Mouse (Mus musculus) testis, adult 2 months (tissue): ENCODE data around the gene Disp2. TPM values are rescaled to one million over a fixed set of nuclear protein-coding genes. Genes with fewer than 3 reads are reported as not detected.

Source experiments
- H3K27ac ChIP-seq: fragments of 200-500 bp; 2 replicates; pipeline ENCODE4 v1.5.1; 2012; ENCODE audit warnings: low read depth, low read length; ENCODE audit not compliant: control insufficient read depth, insufficient read depth
- H3K27me3 ChIP-seq: fragments of 200-500 bp; 2 replicates; pipeline ENCODE4 v1.6.1; 2012; ENCODE audit warnings: mild to moderate bottlenecking, low read length, moderate library complexity; ENCODE audit not compliant: control insufficient read depth, insufficient read depth
- H3K36me3 ChIP-seq: fragments of 200-500 bp; 2 replicates; pipeline ENCODE4 v1.6.1; 2012; ENCODE audit warnings: mild to moderate bottlenecking, low read length; ENCODE audit not compliant: control insufficient read depth, insufficient read depth
- H3K4me1 ChIP-seq: fragments of 200-500 bp; 2 replicates; pipeline ENCODE4 v1.6.1; 2012; ENCODE audit warnings: low read length; ENCODE audit not compliant: control insufficient read depth, insufficient read depth
- H3K4me3 ChIP-seq: fragments of 200-500 bp; 2 replicates; pipeline ENCODE4 v1.5.1; 2012; ENCODE audit warnings: low read depth, mild to moderate bottlenecking, low read length, moderate library complexity, mixed read lengths; ENCODE audit not compliant: control insufficient read depth
- CTCF ChIP-seq: fragments of 200-500 bp; IDR thresholded peaks from 2 replicates; pipeline ENCODE4 v1.5.1; 2012; ENCODE audit warnings: low read depth, mild to moderate bottlenecking, inconsistent platforms, low read length, moderate library complexity; ENCODE audit not compliant: control insufficient read depth, insufficient read depth, insufficient replicate concordance
- POLR2A ChIP-seq: fragments of 200-500 bp; IDR thresholded peaks from 2 replicates; pipeline ENCODE4 v1.6.1; 2012; ENCODE audit warnings: low read depth, mild to moderate bottlenecking, inconsistent platforms, low read length, moderate library complexity; ENCODE audit not compliant: control insufficient read depth
- polyA plus RNA-seq: library from polyadenylated mRNA; depleted of rRNA; stranded (reverse); fragments of >200 nt; gene quantifications from 2 replicates; pipeline ENCODE4 v1.2.3, GENCODE M21; 2012; rRNA removed

The Disp2 gene
- polyA plus RNA-seq, 1 experiment, result 0.28 TPM

GRCm38 (mm10) chr2:118851756-118852155, 72.2 kb downstream of the Disp2 start:
- Histone ChIP-seq H3K4me3 (no peak overlapping the region), H3K27ac (no peak overlapping the region), H3K4me1 (no peaks in the 10 kb centered on the region), H3K36me3 (no peaks in the 10 kb centered on the region), H3K27me3 (no peaks in the 10 kb centered on the region)
- no peak for TF ChIP-seq CTCF
- TF ChIP-seq POLR2A, result no peak

Other genes starting within 250 kb of the Disp2 start
- 0.84 and 0.88 TPM in 2 replicates for gene Bmf, start 230.0 kb upstream of the Disp2 start, polyA plus RNA-seq
- 18.4 and 20.0 TPM in 2 replicates for gene Bub1b, start 181.5 kb upstream of the Disp2 start, polyA plus RNA-seq
- 6.2 and 7.6 TPM in 2 replicates for gene Pak6, start 116.4 kb upstream of the Disp2 start, polyA plus RNA-seq
- gene Ankrd63, start 75.8 kb upstream of the Disp2 start, polyA plus RNA-seq, result 1.8 and 1.9 TPM in 2 replicates
- 17.6 and 17.9 TPM in 2 replicates for gene Plcb2, start 51.3 kb upstream of the Disp2 start, polyA plus RNA-seq
- gene Inafm2, start 34.0 kb upstream of the Disp2 start, polyA plus RNA-seq, result 12.6 and 13.4 TPM in 2 replicates
- 0.80 and 0.85 TPM in 2 replicates for gene Ccdc9b, start 17.1 kb upstream of the Disp2 start, polyA plus RNA-seq
- gene Phgr1, start 7.0 kb upstream of the Disp2 start, polyA plus RNA-seq, result 0.49 and 1.1 TPM in 2 replicates
- 123 and 126 TPM in 2 replicates for gene Knstrn, start 34.3 kb downstream of the Disp2 start, polyA plus RNA-seq
- 22.2 and 41.3 TPM in 2 replicates for gene Ivd, start 82.2 kb downstream of the Disp2 start, polyA plus RNA-seq
- 10.0 and 12.8 TPM in 2 replicates for gene Bahd1, start 120.7 kb downstream of the Disp2 start, polyA plus RNA-seq
- 1.0 and 1.3 TPM in 2 replicates for gene Chst14, start 146.8 kb downstream of the Disp2 start, polyA plus RNA-seq
- 3.2 and 3.3 TPM in 2 replicates for gene Ccdc32, start 249.7 kb downstream of the Disp2 start, polyA plus RNA-seq